Mouse (Mus musculus) embryonic fibroblast, embryonic 13.5 days (primary cell): ENCODE results near the gene Gga2.

Experiments used
- CTCF ChIP-seq: IDR thresholded peaks from 2 replicates; pipeline ENCODE4 v1.5.1; 2011; ENCODE audit warnings: mild to moderate bottlenecking, control low read depth, low read length, moderate library complexity, borderline replicate concordance; ENCODE audit not compliant: insufficient read depth
- POLR2A ChIP-seq: IDR thresholded peaks from 2 replicates; pipeline ENCODE4 v1.6.1; 2011; ENCODE audit warnings: low read depth, mild to moderate bottlenecking, control low read depth, low read length, moderate library complexity

GRCm38 (mm10) chr7:121936861-121937630 lies 84.0 kb downstream of the Gga2 start:
- no peak for TF ChIP-seq POLR2A
- TF ChIP-seq CTCF: no peak
